Mouse (Mus musculus): ENCODE data around the gene Ngfr. TPM values are rescaled to one million over a fixed set of nuclear protein-coding genes. Genes with fewer than 3 reads are reported as not detected.

The Ngfr gene
- polyA plus RNA-seq, 1 experiment from 2014 or later = 3.0 TPM

Other genes with a start within 250 kb of the Ngfr start
- 66.0 and 71.5 TPM in 2 replicates for gene Slc35b1, start 203.0 kb downstream of the Ngfr start, polyA plus RNA-seq (2015; fragmentation: Nextera tagmentation; extraction: Ambion mirVana)
- gene Spop, start 173.7 kb downstream of the Ngfr start, polyA plus RNA-seq (2015; fragmentation: Nextera tagmentation; extraction: Ambion mirVana) = 126 and 127 TPM in 2 replicates
- gene Nxph3, start 73.2 kb downstream of the Ngfr start, polyA plus RNA-seq (2015; fragmentation: Nextera tagmentation; extraction: Ambion mirVana) = 0.08 and 0.16 TPM in 2 replicates
- 237 and 293 TPM in 2 replicates for gene Phb, start 79.2 kb upstream of the Ngfr start, polyA plus RNA-seq (2015; fragmentation: Nextera tagmentation; extraction: Ambion mirVana)
- 12.9 and 14.3 TPM in 2 replicates for gene Zfp652, start 124.9 kb upstream of the Ngfr start, polyA plus RNA-seq (2015; fragmentation: Nextera tagmentation; extraction: Ambion mirVana)
- gene B130006D01Rik, start 135.9 kb upstream of the Ngfr start, polyA plus RNA-seq (2015; fragmentation: Nextera tagmentation; extraction: Ambion mirVana) = 0.71 TPM in 2 replicates
- gene Phospho1, start 236.8 kb upstream of the Ngfr start, polyA plus RNA-seq (2015; fragmentation: Nextera tagmentation; extraction: Ambion mirVana) = 4.5 and 5.3 TPM in 2 replicates
- 29.4 and 31.8 TPM in 2 replicates for gene Gngt2, start 249.5 kb upstream of the Ngfr start, polyA plus RNA-seq (2015; fragmentation: Nextera tagmentation; extraction: Ambion mirVana)

All from heart, embryonic 15.5 days (tissue).